Mouse (Mus musculus): ENCODE measurements around the gene Vmn2r124. TPM values are rescaled to one million over a fixed set of nuclear protein-coding genes. Genes with fewer than 3 reads are reported as not detected.
"Not testable (repeated sequence)": the region's sequence is repeated elsewhere in the genome, so short reads cannot be mapped to it uniquely, and the experiment has no call there.

The Vmn2r124 gene
- not detected for total RNA-seq (2021)
- long read RNA-seq, experiment 1, result 0 reads
- long read RNA-seq, experiment 2, result 0 reads

GRCm38 (mm10) chr17:18049124-18049523 lies at the start of gene Vmn2r124:
Gene Vmn2r124 (plus strand): TSS chr17:18049424.
- no peak within 1 kb of the TSS for H3K27ac ChIP-seq
- no peak for TF ChIP-seq CTCF (IDR thresholded peaks at IDR 0.05)
- intact Hi-C loops (cut with DNase I), result no loop called here
- DNase-seq (ENCODE audit: extremely low spot score in 1 of 2, low spot score in 2 of 2), result no peak
- H3K4me3 ChIP-seq, result no peak within 1 kb of the TSS

- Histone ChIP-seq H3K4me3 (no peak overlapping the region), H3K27ac (no peak overlapping the region)
- intact Hi-C loops (cut with DNase I), result no loop called here
- no peak for TF ChIP-seq CTCF (IDR thresholded peaks at IDR 0.05)
- no peak for DNase-seq (ENCODE audit: extremely low spot score in 1 of 2, low spot score in 2 of 2)
These were observed 44.5 kb upstream of the Vmn2r124 start for GRCm38 (mm10) chr17:18004752-18005151.

- no peak within 1 kb of the TSS for H3K4me3 ChIP-seq
- TF ChIP-seq CTCF (IDR thresholded peaks at IDR 0.05), result no peak
- intact Hi-C loops (cut with DNase I), result no loop called here
These were observed 27.8 kb upstream of the Vmn2r124 start, which contains the start of gene Fpr-rs4 for GRCm38 (mm10) chr17:18021433-18021832. Gene Fpr-rs4 (plus strand): TSS chr17:18021733.

GRCm38 (mm10) chr17:18084716-18085115 lies 35.5 kb downstream of the Vmn2r124 start, which contains the start of gene Vmn2r91:
Gene Vmn2r91 (plus strand): TSS chr17:18085016.
- H3K4me3 ChIP-seq; DNase-seq (ENCODE audit: extremely low spot score in 1 of 2, low spot score in 2 of 2); intact Hi-C loops (cut with DNase I); H3K27ac ChIP-seq: not testable (repeated sequence)

More at GRCm38 (mm10) chr17:18021433-18021832, 27.8 kb upstream of the Vmn2r124 start, which contains the start of gene Fpr-rs4:
- DNase-seq (ENCODE audit: extremely low spot score in 1 of 2, low spot score in 2 of 2), result no peak
- no peak within 1 kb of the TSS for H3K27ac ChIP-seq

- intact Hi-C loops (cut with DNase I); H3K4me3 ChIP-seq: not testable (repeated sequence)
These were observed 46.4 kb downstream of the Vmn2r124 start for GRCm38 (mm10) chr17:18095626-18096025.

GRCm38 (mm10) chr17:18102265-18102664 lies 53.0 kb downstream of the Vmn2r124 start:
- H3K4me3 ChIP-seq; H3K27ac ChIP-seq; DNase-seq (ENCODE audit: extremely low spot score in 1 of 2, low spot score in 2 of 2): not testable (repeated sequence)
- intact Hi-C loops (cut with DNase I), result loop anchor here (5.0 kb wide), 1 partner anchor 70 kb away; no protein-coding TSS in a partner anchor

More at GRCm38 (mm10) chr17:18095626-18096025, 46.4 kb downstream of the Vmn2r124 start:
- DNase-seq (ENCODE audit: extremely low spot score in 1 of 2, low spot score in 2 of 2); H3K27ac ChIP-seq: not testable (repeated sequence)

Other genes starting within 250 kb of the Vmn2r124 start
- gene Spaca6, start 222.3 kb upstream of the Vmn2r124 start, total RNA-seq (2021), result 100 to 1,000 TPM; 107 to 114 TPM
- gene Has1, start 194.2 kb upstream of the Vmn2r124 start, total RNA-seq (2021), result under 1 TPM; 0.81 to 0.82 TPM
- not detected for gene Fpr1, start 165.5 kb upstream of the Vmn2r124 start, total RNA-seq (2021)
- gene Fpr2, start 161.6 kb upstream of the Vmn2r124 start, total RNA-seq (2021), result not detected
- gene Fpr3, start 161.6 kb upstream of the Vmn2r124 start, total RNA-seq (2021), result not detected
- not detected for gene Fpr-rs4, start 27.7 kb upstream of the Vmn2r124 start, total RNA-seq (2021)
- gene Vmn2r91, start 35.6 kb downstream of the Vmn2r124 start, total RNA-seq (2021), result not detected
- not detected for gene Vmn2r92, start 102.5 kb downstream of the Vmn2r124 start, total RNA-seq (2021)
- not detected for gene Vmn2r94, start 228.3 kb downstream of the Vmn2r124 start, total RNA-seq (2021)
- not detected for gene Vmn2r93, start 248.7 kb downstream of the Vmn2r124 start, total RNA-seq (2021)

Data from left cerebral cortex, adult 2 months (tissue).